ENCODE assay signal across 7 mouse cellular contexts in the genomic region with DNA sequence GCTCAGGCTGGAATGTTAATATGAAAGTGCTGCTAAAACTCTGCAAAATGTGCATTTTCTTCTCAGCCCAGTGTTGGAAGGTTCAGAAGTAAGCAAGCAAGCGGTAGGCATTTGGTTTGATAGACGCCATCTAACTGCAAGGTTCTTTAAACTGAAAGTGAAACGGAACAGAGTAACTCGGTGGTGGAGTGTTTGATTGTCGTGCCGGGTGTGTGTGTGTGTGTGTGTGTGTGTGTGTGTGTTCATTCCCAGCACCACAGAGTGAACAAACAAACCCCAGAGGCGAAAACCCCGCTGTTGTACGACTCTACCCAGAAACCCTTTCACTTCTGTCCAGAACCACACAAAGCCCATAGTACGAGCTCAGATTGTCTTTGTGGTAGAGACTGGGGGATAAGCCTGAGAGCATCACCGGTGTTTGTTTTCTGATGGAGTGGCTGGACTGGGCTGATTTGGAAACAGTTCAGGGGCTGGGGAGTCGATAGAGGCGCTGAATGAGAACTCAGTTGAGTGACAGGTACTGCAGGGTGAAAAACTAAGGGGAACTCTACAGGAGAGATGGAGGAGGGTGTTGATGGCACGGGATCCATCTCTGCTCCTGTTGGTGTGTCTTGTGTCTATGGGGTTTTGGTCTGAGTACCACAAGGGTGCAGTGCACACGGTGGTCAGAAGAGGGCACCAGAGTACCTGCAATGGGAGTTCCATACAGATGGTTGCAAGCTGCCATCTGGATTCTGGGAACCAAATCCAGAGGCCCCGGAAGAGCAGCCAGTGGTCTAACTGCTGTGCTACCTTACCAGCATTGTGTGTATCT. TPM values are rescaled to one million over a fixed set of nuclear protein-coding genes. Genes with fewer than 3 reads are reported as not detected.
DNase-seq lines count a peak whose midpoint lies in the region; ATAC-seq and TF ChIP-seq lines count a peak whose summit lies in the region.

No protein-coding gene starts in this region.

- H3K9ac ChIP-seq in intestine, postnatal 0 days (ENCODE audit: low read depth, low read length), result peak overlapping the region; percentile 68
- H3K9ac ChIP-seq in midbrain, embryonic 12.5 days (replicated peaks), result peak overlapping the region; percentile 80

- H3K4me3 ChIP-seq in intestine, postnatal 0 days (ENCODE audit: low read depth, low read length), result peak overlapping the region; percentile 95
- H3K4me3 ChIP-seq in midbrain, embryonic 12.5 days, result peak overlapping the region; percentile 86
- H3K4me3 ChIP-seq in small intestine, adult 2 months (ENCODE audit: low read depth, low read length), result peak overlapping the region; percentile 98

- H3K9me3 ChIP-seq in intestine, postnatal 0 days (ENCODE audit: control insufficient read depth), result no peaks in the 10 kb centered on the region
- H3K9me3 ChIP-seq in midbrain, embryonic 12.5 days, result no peaks in the 10 kb centered on the region

- H3K4me2 ChIP-seq in intestine, postnatal 0 days (replicated peaks; ENCODE audit: low read depth), result peak overlapping the region; percentile 98
- H3K4me2 ChIP-seq in midbrain, embryonic 12.5 days (replicated peaks), result peak overlapping the region; percentile 95

- no peaks in the 10 kb centered on the region for H3K27me3 ChIP-seq in intestine, postnatal 0 days (replicated peaks; ENCODE audit: control insufficient read depth, insufficient read depth, low read length)
- H3K27me3 ChIP-seq in midbrain, embryonic 12.5 days, result no peaks in the 10 kb centered on the region
- no peaks in the 10 kb centered on the region for H3K27me3 ChIP-seq in small intestine, adult 2 months (ENCODE audit: control insufficient read depth, insufficient read depth, low read length)

- no peak for TF ChIP-seq POLR2A in small intestine, adult 2 months (IDR thresholded peaks at IDR 0.05; ENCODE audit: low read depth, low read length)

- DNase-seq in adrenal gland, adult 2 months, result peak; percentile 89
- peak; percentile 85 for DNase-seq in embryo, embryonic 11.5 days (ENCODE audit: low read depth, low spot score)
- DNase-seq in gastrocnemius, postnatal 4 days (ENCODE audit: low spot score in 2 of 2), result peak; percentile 68 to 85
- peak; percentile 92 for DNase-seq in left cerebral cortex, postnatal 4 days

- intact Hi-C loops in left cerebral cortex, postnatal 4 days (cut with DNase I), result loop anchor here (10.0 kb wide), 2 partner anchors 116 to 226 kb away; partner anchors contain the start of genes 2210016F16Rik and Gkap1

- 5% methylated on average over 16 of the region's 16 CpGs for WGBS in intestine, postnatal 0 days
- WGBS in midbrain, embryonic 12.5 days, result 7% methylated on average over 16 of the region's 16 CpGs
- WGBS in small intestine, adult 2 months, result under 1% methylated on average over 16 of the region's 16 CpGs

- peak overlapping the region; percentile 85 for H3K27ac ChIP-seq in intestine, postnatal 0 days (ENCODE audit: low read depth, low read length)
- H3K27ac ChIP-seq in midbrain, embryonic 12.5 days (replicated peaks), result 0 out of 2 replicates have a peak overlapping the region, but pooled peaks have one; percentile 30
- peak overlapping the region; percentile 82 for H3K27ac ChIP-seq in small intestine, adult 2 months (ENCODE audit: insufficient read depth, low read depth, low read length)

- H3K4me1 ChIP-seq in intestine, postnatal 0 days (replicated peaks; ENCODE audit: control insufficient read depth, insufficient read depth, low read length), result 0 out of 2 replicates have a peak, but pooled peaks cover 3% of the 10 kb centered on the region
- peaks cover 16% of the 10 kb centered on the region for H3K4me1 ChIP-seq in midbrain, embryonic 12.5 days
- 0 out of 2 replicates have a peak, but pooled peaks cover 2% of the 10 kb centered on the region for H3K4me1 ChIP-seq in small intestine, adult 2 months (ENCODE audit: control insufficient read depth, insufficient read depth, insufficient read length, low read length)

- peaks cover 31% of the 10 kb centered on the region for H3K36me3 ChIP-seq in intestine, postnatal 0 days (ENCODE audit: control insufficient read depth, insufficient read depth)
- H3K36me3 ChIP-seq in midbrain, embryonic 12.5 days, result peaks cover 30% of the 10 kb centered on the region
- peaks cover 24% of the 10 kb centered on the region for H3K36me3 ChIP-seq in small intestine, adult 2 months (ENCODE audit: control insufficient read depth, insufficient read depth, low read length)

- ATAC-seq in intestine, postnatal 0 days, result peak; percentile 78
- peak; percentile 47 for ATAC-seq in midbrain, embryonic 12.5 days (ENCODE audit: low FRiP score, low read depth)

- peak; percentile 97 for TF ChIP-seq CTCF in intestine, postnatal 0 days (IDR thresholded peaks at IDR 0.05; ENCODE audit: low read depth)
- peak; percentile 93; the same call in 1 of the 2 replicates for TF ChIP-seq CTCF in small intestine, adult 2 months (IDR thresholded peaks at IDR 0.05; ENCODE audit: extremely low read depth, insufficient read length, insufficient replicate concordance, low read depth, low read length)

RNA-seq across cellular contexts. Expression of gene Idnk, which starts 0.9 kb away (rescaled TPM):
- total RNA-seq in adrenal gland, adult 2 months (2021), result 10 to 100 TPM; 55.1 to 69.8 TPM
- 11.0 and 15.3 TPM in 2 replicates for polyA plus RNA-seq in adrenal gland, adult 2 months (2012; rRNA removed)
- total RNA-seq in gastrocnemius, postnatal 4 days (2021), result 10 to 100 TPM; 10.8 to 13.9 TPM
- 79.0 and 88.7 TPM in 2 replicates for polyA plus RNA-seq in intestine, postnatal 0 days (2015; fragmentation: Nextera tagmentation; extraction: Ambion mirVana)
- total RNA-seq in left cerebral cortex, postnatal 4 days (2021), result 10 to 100 TPM; 23.1 to 25.5 TPM
- 61.7 and 69.7 TPM in 2 replicates for polyA plus RNA-seq in midbrain, embryonic 12.5 days (2016; fragmentation: Nextera tagmentation; extraction: Ambion mirVana)
- polyA plus RNA-seq in small intestine, adult 2 months (2012; rRNA removed), result 7.9 and 18.1 TPM in 2 replicates

RNA-seq across cellular contexts. Expression of gene Hnrnpa0, which starts 29.9 kb away (rescaled TPM):
- total RNA-seq in adrenal gland, adult 2 months (2021), result 100 to 1,000 TPM in 1 of 2 experiments, 10 to 100 TPM in 1; 68.1 to 117 TPM
- 79.4 and 96.9 TPM in 2 replicates for polyA plus RNA-seq in adrenal gland, adult 2 months (2012; rRNA removed)
- total RNA-seq in gastrocnemius, postnatal 4 days (2021), result 100 to 1,000 TPM; 134 TPM
- 27.9 and 29.5 TPM in 2 replicates for polyA plus RNA-seq in intestine, postnatal 0 days (2015; fragmentation: Nextera tagmentation; extraction: Ambion mirVana)
- 100 to 1,000 TPM; 224 to 244 TPM for total RNA-seq in left cerebral cortex, postnatal 4 days (2021)
- 56.5 and 64.8 TPM in 2 replicates for polyA plus RNA-seq in midbrain, embryonic 12.5 days (2016; fragmentation: Nextera tagmentation; extraction: Ambion mirVana)
- polyA plus RNA-seq in small intestine, adult 2 months (2012; rRNA removed), result 44.5 and 94.1 TPM in 2 replicates

RNA-seq across cellular contexts. Expression of gene Klhl3, which starts 44.9 kb away (rescaled TPM):
- 1 to 10 TPM in 1 of 2 experiments, under 1 TPM in 1; 0.86 to 3.7 TPM for total RNA-seq in adrenal gland, adult 2 months (2021)
- polyA plus RNA-seq in adrenal gland, adult 2 months (2012; rRNA removed), result 0.86 and 1.1 TPM in 2 replicates
- 1 to 10 TPM; 2.9 to 3.7 TPM for total RNA-seq in gastrocnemius, postnatal 4 days (2021)
- polyA plus RNA-seq in intestine, postnatal 0 days (2015; fragmentation: Nextera tagmentation; extraction: Ambion mirVana), result 0.74 and 0.95 TPM in 2 replicates
- 10 to 100 TPM; 19.4 to 19.8 TPM for total RNA-seq in left cerebral cortex, postnatal 4 days (2021)
- polyA plus RNA-seq in midbrain, embryonic 12.5 days (2016; fragmentation: Nextera tagmentation; extraction: Ambion mirVana), result 4.3 and 4.4 TPM in 2 replicates
- 0.33 and 0.43 TPM in 2 replicates for polyA plus RNA-seq in small intestine, adult 2 months (2012; rRNA removed)

RNA-seq across cellular contexts. Expression of gene Ubqln1, which starts 57.1 kb away (rescaled TPM):
- 100 to 1,000 TPM; 112 to 159 TPM for total RNA-seq in adrenal gland, adult 2 months (2021)
- polyA plus RNA-seq in adrenal gland, adult 2 months (2012; rRNA removed), result 164 and 166 TPM in 2 replicates
- 10 to 100 TPM; 66.4 to 70.1 TPM for total RNA-seq in gastrocnemius, postnatal 4 days (2021)
- polyA plus RNA-seq in intestine, postnatal 0 days (2015; fragmentation: Nextera tagmentation; extraction: Ambion mirVana), result 59.5 and 61.3 TPM in 2 replicates
- 100 to 1,000 TPM; 129 to 133 TPM for total RNA-seq in left cerebral cortex, postnatal 4 days (2021)
- polyA plus RNA-seq in midbrain, embryonic 12.5 days (2016; fragmentation: Nextera tagmentation; extraction: Ambion mirVana), result 164 and 165 TPM in 2 replicates
- 62.3 and 118 TPM in 2 replicates for polyA plus RNA-seq in small intestine, adult 2 months (2012; rRNA removed)

Comparison
In these comparisons a context has a peak if more than half of its experiments do, and no peak if none do; other contexts are left out.
1. Peak in every context shown above with its lines: DNase-seq, ATAC-seq, H3K4me3 ChIP-seq and H3K27ac ChIP-seq.
2. H3K27ac ChIP-seq: peak in every context shown above with its lines; median percentile 85 in intestine, postnatal 0 days; 82 in small intestine, adult 2 months; 30 in midbrain, embryonic 12.5 days.